Mouse (Mus musculus): ENCODE measurements at regions not wholly inside any gene's neighbourhood (a gene's known extent, or its start where the extent isn't known, plus 50 kb on each side); places are given as distances from the start of the nearest gene placed in this dataset.

- no peak for ATAC-seq (ENCODE audit: low FRiP score)
- H3K27ac ChIP-seq, result no peak overlapping the region
- H3K9ac ChIP-seq, result no peak overlapping the region
- H3K36me3 ChIP-seq (replicated peaks; ENCODE audit: control insufficient read depth, insufficient read depth), result no peaks in the 10 kb centered on the region
- WGBS, result 81% methylated on average over 6 of the region's 6 CpGs
- 0 out of 2 replicates have a peak, but pooled peaks cover 4% of the 10 kb centered on the region for H3K4me1 ChIP-seq (replicated peaks; ENCODE audit: control insufficient read depth, insufficient read depth, low read length)
- H3K4me2 ChIP-seq (replicated peaks), result no peak overlapping the region
- H3K9me3 ChIP-seq (ENCODE audit: control insufficient read depth, low read length), result no peaks in the 10 kb centered on the region
- H3K27me3 ChIP-seq (ENCODE audit: control insufficient read depth, insufficient read depth, low read length), result no peaks in the 10 kb centered on the region
- no peak overlapping the region for H3K4me3 ChIP-seq (replicated peaks; ENCODE audit: low read length)
- DNase-seq (ENCODE audit: low spot score), result no peak
Measured at GRCm38 (mm10) chr8:31373140-31373787, 2055.2 kb upstream of the 5930422O12Rik start.

GRCm38 (mm10) chr8:31377698-31378334, 2050.7 kb upstream of the 5930422O12Rik start:
- no peak overlapping the region for H3K4me3 ChIP-seq (replicated peaks; ENCODE audit: low read length)
- 88% methylated on average over 2 of the region's 2 CpGs for WGBS
- no peak for ATAC-seq (ENCODE audit: low FRiP score)

DNA sequence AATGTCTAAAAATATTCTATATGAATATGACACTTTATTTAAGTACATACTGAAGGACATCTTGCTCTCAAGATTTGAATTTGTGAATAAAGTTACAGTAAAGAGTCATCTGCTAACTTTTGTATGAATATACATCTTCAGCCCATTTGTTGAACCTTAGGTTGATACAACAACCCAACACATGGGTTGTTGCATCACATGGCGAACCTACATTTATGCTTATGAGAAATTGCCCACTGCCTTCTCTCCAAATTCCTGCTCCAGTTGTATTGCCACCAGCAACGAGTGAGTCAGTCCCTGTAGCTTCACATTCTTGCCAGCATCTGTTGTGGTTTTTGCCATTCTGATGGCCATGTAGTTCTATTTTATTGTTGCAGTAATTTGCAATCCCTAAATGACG, 2023.7 kb upstream of the 5930422O12Rik start:
- Histone ChIP-seq H3K9ac (no peak overlapping the region), H3K4me3 (replicated peaks; ENCODE audit: low read length) (no peak overlapping the region), H3K27me3 (ENCODE audit: control insufficient read depth, insufficient read depth, low read length) (no peaks in the 10 kb centered on the region), H3K4me1 (replicated peaks; ENCODE audit: control insufficient read depth, insufficient read depth, low read length) (no peaks in the 10 kb centered on the region), H3K27ac (no peak overlapping the region), H3K9me3 (ENCODE audit: control insufficient read depth, low read length) (no peaks in the 10 kb centered on the region), H3K4me2 (replicated peaks) (no peak overlapping the region), H3K36me3 (replicated peaks; ENCODE audit: control insufficient read depth, insufficient read depth) (no peaks in the 10 kb centered on the region)
- 76% methylated on average over 3 of the region's 3 CpGs for WGBS
- ATAC-seq (ENCODE audit: low FRiP score), result no peak
- DNase-seq (ENCODE audit: low spot score), result no peak

More at GRCm38 (mm10) chr8:31377698-31378334, 2050.7 kb upstream of the 5930422O12Rik start:
- no peaks in the 10 kb centered on the region for H3K4me1 ChIP-seq (replicated peaks; ENCODE audit: control insufficient read depth, insufficient read depth, low read length)
- no peaks in the 10 kb centered on the region for H3K36me3 ChIP-seq (replicated peaks; ENCODE audit: control insufficient read depth, insufficient read depth)
- H3K4me2 ChIP-seq (replicated peaks), result no peak overlapping the region
- no peaks in the 10 kb centered on the region for H3K9me3 ChIP-seq (ENCODE audit: control insufficient read depth, low read length)
- no peak for DNase-seq (ENCODE audit: low spot score)
- H3K27ac ChIP-seq, result no peak overlapping the region
- H3K27me3 ChIP-seq (ENCODE audit: control insufficient read depth, insufficient read depth, low read length), result no peaks in the 10 kb centered on the region
- H3K9ac ChIP-seq, result no peak overlapping the region

DNA sequence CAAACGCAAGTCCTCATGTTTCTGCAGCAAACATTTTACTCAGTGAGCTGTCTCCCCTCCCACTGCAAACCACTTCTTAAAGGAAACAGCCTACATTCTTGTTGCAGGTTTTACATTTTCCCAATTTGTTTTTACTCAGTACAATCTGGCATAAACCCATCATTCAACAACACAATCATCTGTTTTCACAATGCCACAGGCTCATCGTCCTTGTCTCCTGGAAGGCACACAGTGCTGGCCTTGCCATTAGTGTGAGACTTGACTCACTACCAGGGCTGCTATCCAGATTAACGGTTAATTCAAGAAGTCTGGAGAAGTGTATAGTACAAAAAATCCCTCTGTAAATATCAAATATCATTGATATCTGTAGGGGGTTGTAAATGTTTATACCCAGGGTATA, 2006.3 kb upstream of the 5930422O12Rik start:
- DNase-seq (ENCODE audit: low spot score), result no peak
- H3K9ac ChIP-seq, result no peak overlapping the region
- no peaks in the 10 kb centered on the region for H3K4me1 ChIP-seq (replicated peaks; ENCODE audit: control insufficient read depth, insufficient read depth, low read length)
- no peak for ATAC-seq (ENCODE audit: low FRiP score)
- no peaks in the 10 kb centered on the region for H3K27me3 ChIP-seq (ENCODE audit: control insufficient read depth, insufficient read depth, low read length)
- no peaks in the 10 kb centered on the region for H3K36me3 ChIP-seq (replicated peaks; ENCODE audit: control insufficient read depth, insufficient read depth)
- no peak overlapping the region for H3K27ac ChIP-seq
- no peak overlapping the region for H3K4me3 ChIP-seq (replicated peaks; ENCODE audit: low read length)
- H3K9me3 ChIP-seq (ENCODE audit: control insufficient read depth, low read length), result no peaks in the 10 kb centered on the region
- WGBS, result 72% methylated on average over 3 of the region's 3 CpGs
- H3K4me2 ChIP-seq (replicated peaks), result no peak overlapping the region

DNA sequence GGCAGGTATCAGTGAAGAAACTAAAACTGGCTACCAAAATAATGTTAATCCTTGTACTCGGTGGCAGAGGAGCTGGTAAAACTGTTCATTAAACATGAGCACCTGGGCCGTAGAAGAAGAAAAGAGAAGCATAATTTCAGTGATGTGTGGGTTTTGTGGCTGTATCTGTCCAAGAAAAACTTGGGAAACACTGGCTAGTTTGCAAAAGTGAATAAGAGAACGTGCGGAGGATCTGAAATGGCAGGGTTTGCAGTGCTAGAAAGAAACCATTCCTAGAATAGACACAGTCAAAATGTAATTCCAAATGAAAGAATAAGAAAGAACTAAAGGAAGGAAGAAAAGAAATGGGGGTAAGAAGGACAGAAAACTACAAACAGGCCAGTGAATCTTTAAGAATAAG, 2000.8 kb upstream of the 5930422O12Rik start:
- Histone ChIP-seq H3K9me3 (ENCODE audit: control insufficient read depth, low read length) (no peaks in the 10 kb centered on the region), H3K4me2 (replicated peaks) (no peak overlapping the region), H3K36me3 (replicated peaks; ENCODE audit: control insufficient read depth, insufficient read depth) (no peaks in the 10 kb centered on the region), H3K27me3 (ENCODE audit: control insufficient read depth, insufficient read depth, low read length) (no peaks in the 10 kb centered on the region), H3K4me3 (replicated peaks; ENCODE audit: low read length) (no peak overlapping the region), H3K27ac (no peak overlapping the region), H3K9ac (no peak overlapping the region), H3K4me1 (replicated peaks; ENCODE audit: control insufficient read depth, insufficient read depth, low read length) (no peaks in the 10 kb centered on the region)
- WGBS, result 94% methylated on average over 4 of the region's 4 CpGs
- ATAC-seq (ENCODE audit: low FRiP score) (no peak), DNase-seq (ENCODE audit: low spot score) (no peak)

DNA sequence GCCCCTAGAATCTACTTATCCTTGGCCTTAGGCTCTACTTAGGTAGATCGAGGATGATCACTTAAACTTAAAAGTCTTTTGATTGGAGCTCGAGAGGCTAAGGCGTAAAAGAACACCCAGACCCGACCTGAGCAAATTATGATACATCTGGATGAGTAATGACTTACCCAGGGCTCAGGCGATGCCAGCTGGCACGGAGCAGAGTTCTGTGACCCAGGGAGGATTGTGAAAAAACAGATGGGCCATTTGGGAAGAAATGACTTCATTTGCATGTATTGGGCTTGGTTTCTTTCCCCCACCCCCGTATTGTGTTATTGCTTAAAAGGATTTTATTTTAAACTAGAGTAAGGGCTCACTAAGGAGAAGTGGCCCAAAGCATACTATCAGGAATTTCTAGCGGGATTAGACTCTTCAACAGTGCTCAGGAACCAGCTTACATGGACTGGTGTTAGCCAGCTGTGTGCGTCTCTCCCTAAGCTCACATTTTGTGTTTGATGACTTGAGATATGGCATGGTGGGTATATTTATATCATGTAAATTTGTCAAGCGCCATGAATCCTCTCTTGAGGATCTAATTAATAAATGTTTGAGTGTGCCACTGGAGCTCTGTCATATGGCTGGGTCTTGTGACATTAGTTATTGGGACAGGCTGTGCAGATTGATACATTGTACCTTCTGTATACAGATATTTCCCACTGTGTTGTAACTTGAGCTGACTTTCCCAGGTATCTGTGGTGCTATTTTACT, 1991.9 kb upstream of the 5930422O12Rik start:
- 65% methylated on average over 10 of the region's 10 CpGs for WGBS
- H3K36me3 ChIP-seq (replicated peaks; ENCODE audit: control insufficient read depth, insufficient read depth), result no peaks in the 10 kb centered on the region
- H3K4me3 ChIP-seq (replicated peaks; ENCODE audit: low read length), result no peak overlapping the region
- H3K9ac ChIP-seq, result no peak overlapping the region
- H3K4me1 ChIP-seq (replicated peaks; ENCODE audit: control insufficient read depth, insufficient read depth, low read length), result no peaks in the 10 kb centered on the region
- ATAC-seq (ENCODE audit: low FRiP score) (peak; percentile 51; the same call in 1 of the 2 replicates), DNase-seq (ENCODE audit: low spot score) (no peak)
- H3K4me2 ChIP-seq (replicated peaks), result no peak overlapping the region
- no peaks in the 10 kb centered on the region for H3K9me3 ChIP-seq (ENCODE audit: control insufficient read depth, low read length)
- no peaks in the 10 kb centered on the region for H3K27me3 ChIP-seq (ENCODE audit: control insufficient read depth, insufficient read depth, low read length)
- H3K27ac ChIP-seq, result no peak overlapping the region

DNA sequence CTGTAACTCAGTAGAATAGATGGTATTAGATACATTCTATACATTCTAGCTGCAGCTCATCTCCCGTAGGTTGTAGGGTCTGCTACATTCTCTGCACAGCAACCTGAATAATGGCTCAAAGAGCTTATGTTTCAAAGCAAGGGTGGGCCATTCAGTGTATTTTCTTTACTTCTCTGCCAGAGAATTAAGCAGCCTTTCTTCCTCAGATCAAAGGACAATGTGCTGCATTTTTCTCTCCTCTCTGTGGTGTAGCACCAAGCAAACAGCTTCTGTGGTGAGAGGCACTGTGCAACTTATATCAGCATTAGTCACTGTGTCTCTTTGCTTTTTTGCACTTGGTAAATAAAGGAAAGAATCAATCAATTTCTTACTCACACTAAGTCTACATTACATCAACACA, 1983.7 kb upstream of the 5930422O12Rik start:
- Histone ChIP-seq H3K4me2 (replicated peaks) (no peak overlapping the region), H3K27ac (no peak overlapping the region), H3K4me3 (replicated peaks; ENCODE audit: low read length) (no peak overlapping the region), H3K4me1 (replicated peaks; ENCODE audit: control insufficient read depth, insufficient read depth, low read length) (no peaks in the 10 kb centered on the region), H3K36me3 (replicated peaks; ENCODE audit: control insufficient read depth, insufficient read depth) (no peaks in the 10 kb centered on the region), H3K27me3 (ENCODE audit: control insufficient read depth, insufficient read depth, low read length) (no peaks in the 10 kb centered on the region), H3K9ac (no peak overlapping the region), H3K9me3 (ENCODE audit: control insufficient read depth, low read length) (no peaks in the 10 kb centered on the region)
- ATAC-seq (ENCODE audit: low FRiP score) (no peak), DNase-seq (ENCODE audit: low spot score) (no peak)
- 11% methylated on average over 1 of the region's 1 CpGs for WGBS

- no peaks in the 10 kb centered on the region for H3K36me3 ChIP-seq (replicated peaks; ENCODE audit: control insufficient read depth, insufficient read depth)
- WGBS, result 88% methylated on average over 2 of the region's 2 CpGs
- H3K27me3 ChIP-seq (ENCODE audit: control insufficient read depth, insufficient read depth, low read length), result no peaks in the 10 kb centered on the region
- no peaks in the 10 kb centered on the region for H3K4me1 ChIP-seq (replicated peaks; ENCODE audit: control insufficient read depth, insufficient read depth, low read length)
- ATAC-seq (ENCODE audit: low FRiP score) (no peak), DNase-seq (ENCODE audit: low spot score) (no peak)
- no peak overlapping the region for H3K4me2 ChIP-seq (replicated peaks)
- H3K9me3 ChIP-seq (ENCODE audit: control insufficient read depth, low read length), result no peaks in the 10 kb centered on the region
- H3K9ac ChIP-seq, result no peak overlapping the region
- H3K27ac ChIP-seq, result no peak overlapping the region
- H3K4me3 ChIP-seq (replicated peaks; ENCODE audit: low read length), result no peak overlapping the region
Measured at GRCm38 (mm10) chr8:31447984-31448383, 1980.5 kb upstream of the 5930422O12Rik start.

GRCm38 (mm10) chr8:31454736-31455391, 1973.6 kb upstream of the 5930422O12Rik start:
- no peak overlapping the region for H3K9ac ChIP-seq
- DNase-seq (ENCODE audit: low spot score), result no peak
- H3K4me3 ChIP-seq (replicated peaks; ENCODE audit: low read length), result no peak overlapping the region
- H3K27me3 ChIP-seq (ENCODE audit: control insufficient read depth, insufficient read depth, low read length), result no peaks in the 10 kb centered on the region
- H3K27ac ChIP-seq, result no peak overlapping the region
- no peaks in the 10 kb centered on the region for H3K4me1 ChIP-seq (replicated peaks; ENCODE audit: control insufficient read depth, insufficient read depth, low read length)
- H3K9me3 ChIP-seq (ENCODE audit: control insufficient read depth, low read length), result no peaks in the 10 kb centered on the region
- H3K36me3 ChIP-seq (replicated peaks; ENCODE audit: control insufficient read depth, insufficient read depth), result no peaks in the 10 kb centered on the region
- peak overlapping the region; percentile 25 for H3K4me2 ChIP-seq (replicated peaks)
- 28% methylated on average over 16 of the region's 16 CpGs for WGBS
- peak; percentile 37; the same call in 1 of the 2 replicates for ATAC-seq (ENCODE audit: low FRiP score)
